Mouse (Mus musculus) liver, embryonic 14.5 days (tissue): ENCODE data around the gene Slc5a6. TPM values are rescaled to one million over a fixed set of nuclear protein-coding genes. Genes with fewer than 3 reads are reported as not detected.
"Not testable (repeated sequence)": the region's sequence is repeated elsewhere in the genome, so short reads cannot be mapped to it uniquely, and the experiment has no call there.

Experiments
- ATAC-seq: fragments of 200-750 bp; cut with Nextera tagmentation; 2 replicates; pipeline ENCODE4 v1.8.0; 2017; ENCODE audit warnings: moderate number of reproducible peaks, mild to moderate bottlenecking, moderate library complexity; ENCODE audit not compliant: insufficient read depth
- DNase-seq, 3 experiments: peaks; one replicate each; pipeline ENCODE4 v3.0.0-alpha.2; 2012 to 2013; ENCODE audit warnings: low read depth in 3 of 3, low spot score in 3 of 3
- H3K27ac ChIP-seq: fragments of 300-500 bp; sonication (generic); 2 replicates; pipeline ENCODE4 v1.5.1; 2014; ENCODE audit warnings: moderate library complexity, mild to moderate bottlenecking, control low read depth, inconsistent platforms
- H3K27me3 ChIP-seq: fragments of 300-500 bp; sonication (generic); 2 replicates; pipeline ENCODE4 v1.6.1; 2014; ENCODE audit warnings: mild to moderate bottlenecking, low read length, moderate library complexity; ENCODE audit not compliant: control insufficient read depth, insufficient read depth
- H3K36me3 ChIP-seq: fragments of 300-500 bp; sonication (generic); replicated peaks from 2 replicates; pipeline ENCODE4 v1.6.1; 2014; ENCODE audit warnings: low read depth; ENCODE audit not compliant: control insufficient read depth, insufficient read depth
- H3K4me1 ChIP-seq, 2 experiments: fragments of 200-500 bp in 1 of 2; fragments of 300-500 bp in 1 of 2; sonication (generic) in 1 of 2; replicated peaks; 2 replicates each; pipeline ENCODE4 v1.6.1; 2012 to 2014; ENCODE audit warnings: antibody characterized with exemption in 1 of 2, inconsistent platforms in 1 of 2, low read length in 1 of 2; ENCODE audit not compliant: control insufficient read depth in 2 of 2, insufficient read depth in 2 of 2
- H3K4me2 ChIP-seq: fragments of 300-500 bp; sonication (generic); 2 replicates; pipeline ENCODE4 v1.6.1; 2014; ENCODE audit warnings: low read depth, mild to moderate bottlenecking, control low read depth, moderate library complexity
- H3K4me3 ChIP-seq, 2 experiments: fragments of 200-500 bp in 1 of 2; fragments of 300-500 bp in 1 of 2; sonication (generic) in 1 of 2; 2 replicates each; pipeline ENCODE4 v1.5.1; 2012 to 2014; ENCODE audit warnings: low read depth in 2 of 2, low read length in 2 of 2, mild to moderate bottlenecking in 2 of 2, control low read depth in 1 of 2, inconsistent platforms in 1 of 2, moderate library complexity in 1 of 2; ENCODE audit not compliant: insufficient read depth in 1 of 2
- H3K9ac ChIP-seq: fragments of 300-500 bp; sonication (generic); replicated peaks from 2 replicates; pipeline ENCODE4 v1.6.1; 2014; ENCODE audit warnings: mild to moderate bottlenecking, control low read depth, moderate library complexity
- H3K9me3 ChIP-seq: fragments of 300-500 bp; sonication (generic); 2 replicates; pipeline ENCODE4 v1.6.1; 2016; ENCODE audit warnings: low read length, mixed read lengths; ENCODE audit not compliant: control insufficient read depth
- CTCF ChIP-seq: IDR thresholded peaks from 2 replicates; pipeline ENCODE4 v1.5.1; 2016; ENCODE audit warnings: antibody characterized with exemption, low read depth, control low read depth
- EP300 ChIP-seq: IDR thresholded peaks from 2 replicates; pipeline ENCODE4 v1.6.1; 2016; ENCODE audit warnings: antibody characterized with exemption, low read depth
- WGBS: fragments of 180-500 bp; shearing (Covaris S2); extraction: QIAGEN DNeasy Blood & Tissue Kit; methylation state at CpG from one replicate; pipeline ENCODE4 v1.1.7; 2014; ENCODE audit not compliant: insufficient replicate concordance; 5-methylcytosine and 5-hydroxymethylcytosine counted together
- polyA plus RNA-seq, 2 experiments: library from polyadenylated mRNA; depleted of rRNA in 1 of 2; stranded (reverse) in 1 of 2; unstranded in 1 of 2; fragments of >200 nt; fragmentation: Nextera tagmentation in 1 of 2; extraction: Ambion mirVana in 1 of 2; gene quantifications; 2 replicates each; pipeline versions ENCODE4 v1.2.1 to v1.2.3; 2012 to 2014

Gene Slc5a6
- polyA plus RNA-seq, 2 experiments: 2.3 to 5.2 TPM

- H3K36me3 ChIP-seq: peaks cover 10% of the 10 kb centered on the region
- peak in 1 of 3 experiments; percentile 9 for DNase-seq
- ATAC-seq: peak; percentile 8; the same call in 1 of the 2 replicates
- TF ChIP-seq CTCF (no peak), EP300 (no peak)
- peak overlapping the region; percentile 76 to 77 for H3K4me3 ChIP-seq
- WGBS: 14% methylated on average over 19 of the region's 19 CpGs
- no peaks in the 10 kb centered on the region for H3K9me3 ChIP-seq
- peak overlapping the region; percentile 6; the same call in 1 of the 2 replicates for H3K27ac ChIP-seq
- H3K9ac ChIP-seq: peak overlapping the region; percentile 72
- peak overlapping the region; percentile 96 for H3K4me2 ChIP-seq
- peaks cover 10 to 12% of the 10 kb centered on the region in 2 experiments for H3K4me1 ChIP-seq
- no peaks in the 10 kb centered on the region for H3K27me3 ChIP-seq
Measured at GRCm38 (mm10) chr5:31055216-31056140, 6.8 kb upstream of the Slc5a6 start.

- Histone ChIP-seq H3K27me3 (no peaks in the 10 kb centered on the region), H3K9ac (peak within 1 kb of the TSS; percentile 72), H3K27ac (peak within 1 kb of the TSS; percentile 58; the same call in 1 of the 2 replicates), H3K4me1 (peaks cover 10 to 12% of the 10 kb centered on the region in 2 experiments), H3K4me3 (peak within 1 kb of the TSS; percentile 76 to 77), H3K4me2 (peak within 1 kb of the TSS; percentile 96), H3K9me3 (no peaks in the 10 kb centered on the region), H3K36me3 (peaks cover 7% of the 10 kb centered on the region; the same call in 1 of the 2 replicates)
- DNase-seq: peak; percentile 78 to 84 (median 83)
- 2% methylated on average over 64 of the region's 64 CpGs for WGBS
- ATAC-seq: peak; percentile 98
- TF ChIP-seq CTCF: peak; percentile 37
- no peak for TF ChIP-seq EP300
Measured at GRCm38 (mm10) chr5:31054261-31055215, 5.8 kb upstream of the Slc5a6 start, which contains the start of gene Cad. TSS of gene Cad (plus strand) at chr5:31054780.

GRCm38 (mm10) chr5:31053728-31054127 is 5.0 kb upstream of the Slc5a6 start:
- ATAC-seq, DNase-seq, H3K27me3 ChIP-seq, H3K9me3 ChIP-seq, H3K36me3 ChIP-seq: not testable (repeated sequence)
- H3K4me3 ChIP-seq: peak overlapping the region; percentile 64 to 77
- H3K9ac ChIP-seq: peak overlapping the region; percentile 72
- 68% methylated on average over 4 of the region's 4 CpGs for WGBS
- H3K4me2 ChIP-seq: peak overlapping the region; percentile 96
- peak overlapping the region; percentile 58; the same call in 1 of the 2 replicates for H3K27ac ChIP-seq
- peaks cover 10 to 12% of the 10 kb centered on the region in 2 experiments for H3K4me1 ChIP-seq

- H3K9ac ChIP-seq: no peak overlapping the region
- no peaks in the 10 kb centered on the region for H3K9me3 ChIP-seq
- no peak overlapping the region for H3K4me3 ChIP-seq
- H3K36me3 ChIP-seq: no peaks in the 10 kb centered on the region
- no peaks in the 10 kb centered on the region for H3K27me3 ChIP-seq
- H3K4me2 ChIP-seq: no peak overlapping the region
- ATAC-seq (no peak), DNase-seq (no peak)
- no peak overlapping the region for H3K27ac ChIP-seq
- TF ChIP-seq CTCF (no peak), EP300 (no peak)
- H3K4me1 ChIP-seq: peaks cover 12 to 14% of the 10 kb centered on the region in 2 experiments
Measured at GRCm38 (mm10) chr5:31050427-31050826, 1.7 kb upstream of the Slc5a6 start.
